Mouse (Mus musculus) limb, embryonic 14.5 days (tissue): ENCODE data around the gene Lhfp. TPM values are rescaled to one million over a fixed set of nuclear protein-coding genes. Genes with fewer than 3 reads are reported as not detected.

ENCODE experiments used
- ATAC-seq: fragments of 200-750 bp; cut with Nextera tagmentation; 2 replicates; pipeline ENCODE4 v1.8.0; 2017; ENCODE audit warnings: low read depth, moderate number of reproducible peaks, moderate TSS enrichment; ENCODE audit not compliant: low FRiP score
- DNase-seq: peaks from one replicate; pipeline ENCODE4 v3.0.0-alpha.2; 2015; ENCODE audit warnings: low spot score
- H3K27ac ChIP-seq: fragments of 300-500 bp; sonication (generic); replicated peaks from 2 replicates; pipeline ENCODE4 v1.5.1; 2014; ENCODE audit warnings: low read depth, mild to moderate bottlenecking, low read length, moderate library complexity, mixed read lengths
- H3K27me3 ChIP-seq: fragments of 300-500 bp; sonication (generic); 2 replicates; pipeline ENCODE4 v1.6.1; 2014; ENCODE audit warnings: low read length, mixed read lengths; ENCODE audit not compliant: control insufficient read depth, insufficient read depth
- H3K36me3 ChIP-seq: fragments of 300-500 bp; sonication (generic); 2 replicates; pipeline ENCODE4 v1.6.1; 2014; ENCODE audit warnings: mild to moderate bottlenecking, low read length, moderate library complexity, mixed read lengths; ENCODE audit not compliant: control insufficient read depth, insufficient read depth
- H3K4me1 ChIP-seq: fragments of 300-500 bp; sonication (generic); 2 replicates; pipeline ENCODE4 v1.6.1; 2014; ENCODE audit warnings: antibody characterized with exemption, low read length, mixed read lengths; ENCODE audit not compliant: control insufficient read depth, insufficient read depth
- H3K4me2 ChIP-seq: fragments of 300-500 bp; sonication (generic); replicated peaks from 2 replicates; pipeline ENCODE4 v1.6.1; 2014; ENCODE audit warnings: low read depth, mild to moderate bottlenecking, low read length, moderate library complexity; ENCODE audit not compliant: severe bottlenecking
- H3K4me3 ChIP-seq: fragments of 300-500 bp; sonication (generic); replicated peaks from 2 replicates; pipeline ENCODE4 v1.5.1; 2014; ENCODE audit warnings: low read length
- H3K9ac ChIP-seq: fragments of 300-500 bp; sonication (generic); 2 replicates; pipeline ENCODE4 v1.6.1; 2014; ENCODE audit warnings: mild to moderate bottlenecking, low read depth, low read length, moderate library complexity; ENCODE audit not compliant: severe bottlenecking
- H3K9me3 ChIP-seq: fragments of 300-500 bp; sonication (generic); 2 replicates; pipeline ENCODE4 v1.6.1; 2016; ENCODE audit warnings: low read length; ENCODE audit not compliant: control insufficient read depth
- POLR2A ChIP-seq: fragments of 200-500 bp; IDR thresholded peaks from 2 replicates; pipeline ENCODE4 v1.8.0; 2012; ENCODE audit warnings: inconsistent platforms, mild to moderate bottlenecking, moderate library complexity, borderline replicate concordance; ENCODE audit not compliant: insufficient read depth, insufficient read length; ENCODE audit errors: extremely low read depth
- WGBS: fragments of 180-500 bp; shearing (Covaris S2); extraction: QIAGEN DNeasy Blood & Tissue Kit; methylation state at CpG from one replicate; pipeline ENCODE4 v1.1.7; 2014; 5-methylcytosine and 5-hydroxymethylcytosine counted together
- polyA plus RNA-seq, 2 experiments: library from polyadenylated mRNA; depleted of rRNA in 1 of 2; stranded (reverse) in 1 of 2; unstranded in 1 of 2; fragments of >200 nt; fragmentation: Nextera tagmentation in 1 of 2; extraction: Ambion mirVana in 1 of 2; gene quantifications; 2 replicates each; pipeline versions ENCODE4 v1.2.1 to v1.2.3; 2012 to 2014

Lhfp gene
- polyA plus RNA-seq, 2 experiments = 83.3 to 94.0 TPM

DNA sequence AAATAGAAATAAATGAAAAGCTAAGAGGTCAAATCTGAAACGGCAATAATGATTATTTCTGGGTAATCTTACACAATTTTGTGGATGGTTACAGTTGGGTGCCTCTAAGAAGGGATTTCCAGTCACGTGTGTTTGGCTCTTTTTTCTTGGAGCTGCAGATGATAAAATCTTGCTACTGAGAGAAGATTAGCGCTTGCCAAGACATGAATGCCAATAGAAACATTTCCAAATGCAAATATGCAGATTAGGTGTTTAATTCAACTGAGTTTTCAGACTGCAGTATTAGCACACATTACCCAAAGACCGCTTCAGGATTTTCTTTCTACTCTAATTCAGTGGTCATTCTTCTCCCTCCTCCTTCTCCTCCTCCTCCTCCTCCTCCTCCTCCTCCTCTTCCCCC, 268.8 kb downstream of the Lhfp start:
- no peaks in the 10 kb centered on the region for H3K36me3 ChIP-seq
- DNase-seq (no peak), ATAC-seq (no peak)
- no peaks in the 10 kb centered on the region for H3K27me3 ChIP-seq
- no peak overlapping the region for H3K9ac ChIP-seq
- H3K27ac ChIP-seq = no peak overlapping the region
- 71% methylated on average over 4 of the region's 4 CpGs for WGBS
- H3K4me3 ChIP-seq = no peak overlapping the region
- H3K4me1 ChIP-seq = no peaks in the 10 kb centered on the region
- no peak for TF ChIP-seq POLR2A
- no peak overlapping the region for H3K4me2 ChIP-seq
- H3K9me3 ChIP-seq = peaks cover 5% of the 10 kb centered on the region

DNA sequence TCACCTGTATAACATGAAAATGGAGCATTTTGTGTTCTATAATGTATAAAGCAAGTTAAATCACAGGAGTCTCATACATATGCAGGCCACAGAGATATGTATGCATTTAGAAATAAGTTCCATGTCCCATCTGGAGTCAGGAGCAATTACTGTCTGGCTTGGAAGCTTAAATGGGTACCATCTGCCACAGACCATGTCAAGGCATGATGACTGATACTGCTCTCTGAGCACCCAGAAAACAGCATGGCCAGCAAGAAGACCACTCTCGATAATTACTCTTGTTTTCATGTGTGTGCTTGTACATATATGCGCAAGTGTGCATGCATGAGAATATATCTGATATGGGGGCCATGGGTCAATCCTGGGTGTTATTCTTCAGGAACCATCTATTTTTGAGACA, 269.3 kb downstream of the Lhfp start:
- Histone ChIP-seq H3K36me3 (no peaks in the 10 kb centered on the region), H3K27me3 (no peaks in the 10 kb centered on the region), H3K9me3 (peaks cover 4% of the 10 kb centered on the region), H3K27ac (no peak overlapping the region), H3K4me2 (no peak overlapping the region), H3K9ac (no peak overlapping the region), H3K4me1 (no peaks in the 10 kb centered on the region), H3K4me3 (no peak overlapping the region)
- ATAC-seq = no peak
- DNase-seq = no peak
- TF ChIP-seq POLR2A = no peak
- WGBS = 91% methylated on average over 2 of the region's 2 CpGs

Other genes starting within 250 kb of the Lhfp start
- gene Cog6, start 24.3 kb upstream of the Lhfp start, polyA plus RNA-seq (2012; rRNA removed) = 41.3 TPM in 2 replicates
- gene Cog6, start 24.3 kb upstream of the Lhfp start, polyA plus RNA-seq (2014; fragmentation: Nextera tagmentation; extraction: Ambion mirVana) = 52.8 and 55.6 TPM in 2 replicates